Mouse (Mus musculus) right cerebral cortex, adult 18-20 months (tissue): ENCODE measurements around the gene Ranbp10.
"Not testable (repeated sequence)": the region's sequence is repeated elsewhere in the genome, so short reads cannot be mapped to it uniquely, and the experiment has no call there.

Experiments used
- DNase-seq: peaks from one replicate; pipeline ENCODE4 v3.0.0; 2022; ENCODE audit warnings: mixed read lengths

The Ranbp10 gene

GRCm38 (mm10) chr8:105833740-105834139 is 6.6 kb upstream of the Ranbp10 start:
- not testable (repeated sequence) for DNase-seq

GRCm38 (mm10) chr8:105826379-105826778 is 771 bp downstream of the Ranbp10 start:
- no peak for DNase-seq

DNA sequence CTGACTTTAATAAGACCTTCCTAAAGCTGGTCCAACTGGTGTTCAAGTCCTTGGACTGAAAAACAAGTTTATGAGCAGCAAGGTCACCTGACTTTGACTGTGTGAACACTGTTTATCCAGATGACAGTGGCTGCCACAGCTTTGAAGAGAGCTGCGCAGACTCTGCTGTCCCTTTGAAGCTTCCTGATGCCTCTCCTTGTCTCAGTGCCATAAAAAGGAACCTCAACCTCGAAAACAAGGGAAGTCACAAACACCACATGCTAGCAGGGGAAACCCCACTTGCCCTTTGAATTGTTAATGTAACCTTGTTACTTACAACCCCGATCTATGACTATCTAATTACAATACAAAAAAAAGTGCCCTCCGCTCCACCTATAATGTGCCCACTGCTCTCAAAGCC is 1.6 kb downstream of the Ranbp10 start:
- no peak for DNase-seq

GRCm38 (mm10) chr8:105820925-105821324 is 6.2 kb downstream of the Ranbp10 start:
- DNase-seq = no peak

- DNase-seq = no peak
Observed at GRCm38 (mm10) chr8:105819659-105820058, 7.5 kb downstream of the Ranbp10 start.

- no peak for DNase-seq
Observed at GRCm38 (mm10) chr8:105813241-105813640, 13.9 kb downstream of the Ranbp10 start.

DNA sequence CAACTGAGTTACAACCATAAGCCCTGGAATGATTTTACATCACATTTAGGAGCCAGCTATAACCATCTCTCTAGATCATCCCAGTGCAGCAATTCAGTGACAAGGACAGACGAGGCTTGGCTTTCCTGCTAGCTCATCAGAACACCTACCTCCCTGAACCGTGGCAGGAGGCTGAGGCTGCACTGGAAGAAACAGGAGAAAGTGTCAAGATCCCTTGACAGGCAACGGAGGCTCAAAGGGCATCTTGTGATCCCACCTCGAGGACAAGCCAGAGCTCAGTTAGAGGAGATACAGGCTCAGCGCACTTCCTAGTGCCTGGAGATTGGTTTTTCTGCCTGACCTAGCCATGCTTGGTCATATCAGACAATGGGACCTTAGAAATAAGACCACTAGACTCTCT is 14.6 kb downstream of the Ranbp10 start:
- DNase-seq = no peak

- DNase-seq = no peak
Observed at GRCm38 (mm10) chr8:105811543-105811942, 15.6 kb downstream of the Ranbp10 start.

GRCm38 (mm10) chr8:105811061-105811460 is 16.1 kb downstream of the Ranbp10 start:
- DNase-seq = no peak

DNA sequence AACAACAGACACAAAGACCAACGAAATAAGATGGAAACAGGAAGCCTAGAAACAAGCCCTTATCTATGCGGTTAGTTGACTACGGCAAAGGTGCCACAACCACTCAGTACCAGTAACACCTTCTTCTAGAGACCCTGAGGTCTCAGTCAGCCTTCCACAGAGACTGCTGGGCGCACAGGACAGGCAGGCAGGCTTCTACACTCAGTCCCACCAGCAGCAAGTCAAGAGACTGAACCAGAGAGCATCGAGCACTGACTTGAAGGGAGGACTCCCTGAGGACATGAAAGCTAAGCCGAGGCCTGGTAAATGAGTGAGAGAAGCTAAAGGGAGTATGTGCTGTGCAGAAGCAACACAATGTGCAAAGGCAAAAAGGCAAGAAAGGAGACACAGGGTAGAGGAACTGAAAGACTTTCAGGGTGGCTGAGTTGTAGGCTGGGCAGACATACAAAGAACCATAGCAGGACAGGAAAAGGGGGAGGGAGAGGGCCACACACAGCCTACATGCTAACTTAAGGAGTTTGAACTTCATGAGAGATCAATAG is 16.8 kb downstream of the Ranbp10 start:
- no peak for DNase-seq

GRCm38 (mm10) chr8:105808480-105808879 is 18.7 kb downstream of the Ranbp10 start:
- no peak for DNase-seq

DNA sequence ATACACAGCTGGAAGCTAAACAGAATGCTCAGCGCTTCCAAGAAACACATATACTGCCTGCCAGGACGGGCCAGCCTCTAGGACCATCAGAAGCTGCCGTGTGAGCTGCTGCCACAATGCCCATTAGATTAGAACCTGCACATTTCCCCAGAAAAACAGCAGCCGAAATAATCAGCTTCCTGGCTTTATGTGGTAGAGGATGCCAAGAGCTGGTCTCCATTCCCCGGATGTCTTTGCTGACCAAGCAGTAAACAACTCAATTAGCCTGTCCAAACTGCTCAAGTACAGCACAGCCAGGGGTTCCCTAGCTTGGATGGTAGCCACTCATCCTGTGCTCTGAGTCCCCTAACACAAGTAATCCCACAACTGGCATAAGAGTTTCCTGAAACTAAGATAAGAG is 19.4 kb downstream of the Ranbp10 start:
- DNase-seq = no peak

DNA sequence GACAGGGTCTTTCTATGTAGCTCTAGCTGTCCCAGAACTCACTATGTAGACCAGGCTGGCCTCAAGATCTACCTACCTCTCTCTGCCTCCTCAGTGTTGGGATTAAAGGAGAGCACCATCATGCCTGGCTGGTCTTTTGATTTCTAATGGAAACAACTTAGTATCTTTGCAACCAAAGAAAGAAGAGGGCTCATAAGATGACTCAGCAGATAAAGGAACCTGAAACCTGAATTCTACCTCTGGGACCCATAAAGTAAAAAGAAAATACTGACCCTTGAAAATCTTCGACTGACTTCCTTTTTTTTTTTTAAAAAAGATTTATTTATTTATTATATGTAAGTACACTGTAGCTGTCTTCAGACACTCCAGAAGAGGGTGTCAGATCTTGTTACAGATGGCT is 21.2 kb downstream of the Ranbp10 start:
- DNase-seq = no peak

- no peak for DNase-seq
Observed at GRCm38 (mm10) chr8:105805346-105805745, 21.8 kb downstream of the Ranbp10 start.

DNA sequence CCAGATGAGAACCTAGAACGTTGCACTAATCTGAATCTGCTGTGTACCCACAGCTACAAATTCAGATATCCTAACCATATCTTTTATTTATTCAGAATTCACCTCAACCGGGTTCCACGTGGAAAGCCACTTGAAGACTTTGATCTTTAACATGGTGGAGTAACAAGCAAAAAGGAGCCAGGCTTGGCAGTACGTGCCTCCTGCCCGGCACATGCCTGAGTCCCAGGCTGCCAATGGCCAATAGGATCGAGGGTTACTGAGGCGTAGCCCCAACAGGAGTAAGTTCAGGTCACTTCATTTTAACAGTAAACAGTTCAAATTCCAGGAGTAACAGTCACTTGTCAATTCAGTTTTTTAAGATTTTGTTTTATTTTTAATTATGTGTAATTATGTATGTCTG is 22.4 kb downstream of the Ranbp10 start:
- no peak for DNase-seq

DNA sequence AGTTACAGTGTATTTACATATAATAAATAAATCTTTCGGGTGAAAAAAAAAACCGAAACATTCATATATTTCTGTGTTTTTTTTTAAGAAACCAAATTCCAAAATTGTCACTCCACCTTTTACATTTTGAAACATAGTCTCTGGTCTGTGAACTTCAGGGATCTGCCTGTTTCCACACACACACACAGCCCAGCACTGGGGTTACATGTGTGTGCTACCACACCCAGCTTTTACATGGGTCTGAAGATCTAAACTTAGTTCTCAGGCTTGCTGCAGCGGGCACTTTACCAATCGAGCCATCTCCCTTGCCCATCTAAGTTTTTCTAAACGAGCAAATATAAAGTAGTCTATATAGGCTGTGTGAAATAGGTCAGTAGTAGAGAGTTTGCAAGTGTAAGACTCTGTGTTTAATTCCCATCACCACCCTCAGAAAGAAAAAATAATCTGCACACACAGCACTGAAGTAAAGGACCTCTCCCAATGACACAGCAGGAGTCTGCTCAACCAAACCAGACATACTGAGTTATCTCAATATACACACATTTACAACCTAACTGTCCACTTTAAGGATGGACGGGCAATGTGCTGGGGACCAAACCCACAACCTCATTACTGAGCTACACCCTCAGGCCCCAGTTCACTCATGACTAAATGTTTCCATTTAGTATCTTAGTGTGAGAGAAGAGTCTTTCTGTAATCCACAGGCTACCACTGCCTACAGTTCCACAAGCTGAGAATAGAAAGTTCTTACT is 25.8 kb downstream of the Ranbp10 start:
- DNase-seq = no peak

- DNase-seq = no peak
Observed at GRCm38 (mm10) chr8:105799091-105799812, 27.9 kb downstream of the Ranbp10 start.

DNA sequence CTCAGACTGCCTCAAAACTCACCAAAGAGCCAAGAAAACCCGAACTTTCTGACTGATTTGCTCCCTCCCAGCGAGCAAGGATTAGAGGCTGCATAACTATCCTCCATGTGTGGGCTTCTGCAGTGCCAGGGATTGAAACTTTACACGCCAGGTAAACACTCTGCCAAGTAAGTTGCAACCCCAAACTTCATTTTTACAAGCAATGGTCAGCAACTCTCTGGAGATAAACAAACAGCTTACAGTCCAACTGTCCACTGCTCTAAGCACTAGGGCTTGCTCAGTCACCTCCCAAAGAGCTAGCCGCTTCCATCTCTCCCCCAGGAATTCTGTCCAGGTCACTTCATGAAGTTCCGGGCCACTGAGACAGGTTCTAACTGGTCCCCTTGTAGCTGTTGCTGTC is 28.7 kb downstream of the Ranbp10 start:
- no peak for DNase-seq

DNA sequence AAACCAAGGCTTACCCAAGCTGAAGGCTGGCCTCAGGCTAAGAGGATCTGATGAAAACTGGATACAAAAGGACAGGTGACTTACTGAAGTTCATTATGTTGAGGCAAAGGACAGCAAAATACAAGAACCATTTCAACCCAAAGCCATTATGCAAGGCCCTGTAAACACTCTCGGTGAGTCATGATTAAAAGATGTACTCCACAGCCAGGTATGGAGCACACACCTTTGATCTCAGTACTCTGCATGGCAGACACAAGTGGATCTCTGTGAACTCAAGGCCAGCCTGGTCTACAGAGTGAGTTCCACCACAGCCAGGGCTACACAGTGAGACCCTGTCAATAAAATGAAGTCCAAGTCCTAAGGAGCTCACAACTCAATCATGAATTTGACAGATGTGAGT is 31.4 kb downstream of the Ranbp10 start:
- no peak for DNase-seq

DNA sequence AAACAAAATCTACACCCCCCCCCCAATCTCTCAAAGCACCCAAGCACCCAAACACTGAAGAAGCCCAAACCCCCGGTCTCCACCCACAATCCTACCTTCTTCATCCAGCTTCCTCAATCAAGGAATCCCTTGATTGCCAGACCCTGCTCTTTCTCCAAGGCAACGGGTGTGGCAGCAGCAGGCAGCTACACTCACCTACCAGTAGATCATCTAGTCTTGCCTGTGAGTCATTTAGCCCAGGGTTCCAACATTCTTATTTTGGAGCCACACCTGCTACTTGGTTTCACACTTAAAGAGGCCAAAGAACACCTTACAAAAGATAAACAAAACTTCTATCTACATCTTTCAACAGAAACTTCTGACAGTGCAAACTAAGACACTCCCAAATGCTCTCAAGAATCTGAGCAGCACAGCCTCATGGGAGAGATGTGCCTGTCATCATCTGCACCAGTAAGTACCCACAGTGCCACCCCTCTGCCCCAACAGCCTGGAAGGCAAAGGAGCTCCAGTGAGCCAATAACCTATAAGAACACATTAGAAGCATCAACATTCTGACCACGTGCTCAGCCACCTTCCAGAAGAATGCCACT is 33.0 kb downstream of the Ranbp10 start:
- DNase-seq = no peak

GRCm38 (mm10) chr8:105793331-105793730 is 33.8 kb downstream of the Ranbp10 start:
- no peak for DNase-seq

GRCm38 (mm10) chr8:105789626-105790025 is 37.5 kb downstream of the Ranbp10 start:
- DNase-seq = no peak

DNA sequence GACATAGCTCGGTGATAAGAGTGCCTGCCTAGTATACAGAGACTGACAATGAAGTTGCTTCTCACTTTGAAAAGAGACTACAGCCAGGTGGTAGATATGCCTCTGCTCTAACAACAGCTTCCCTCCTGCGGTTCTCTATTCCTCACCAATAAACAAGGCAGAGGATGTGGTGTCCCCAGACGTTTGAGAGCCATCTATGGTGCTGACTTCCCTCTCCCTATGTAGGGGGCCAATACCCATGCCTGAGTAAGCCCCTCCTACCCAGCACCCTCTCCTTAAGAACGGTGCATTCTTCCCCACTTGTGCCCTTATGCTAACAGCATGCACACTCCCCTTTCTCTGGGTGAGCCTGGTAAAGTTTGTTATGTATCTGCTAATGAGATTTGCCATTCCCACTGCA is 38.2 kb downstream of the Ranbp10 start:
- no peak for DNase-seq

GRCm38 (mm10) chr8:105788241-105788640 is 38.9 kb downstream of the Ranbp10 start:
- no peak for DNase-seq
